Mouse (Mus musculus) forebrain, postnatal 0 days (tissue): Measurements from ENCODE around the gene Atp2b2. TPM values are rescaled to one million over a fixed set of nuclear protein-coding genes. Genes with fewer than 3 reads are reported as not detected.
A peak's percentile ranks its signal among the peaks of the same experiment; 100 is the strongest.

Experiments used
- ATAC-seq: fragments of 200-750 bp; cut with Nextera tagmentation; 2 replicates; pipeline ENCODE4 v1.8.0; 2017; ENCODE audit warnings: mild to moderate bottlenecking, moderate library complexity
- DNase-seq: peaks from one replicate; pipeline ENCODE4 v3.0.0-alpha.2; 2015
- H3K27ac ChIP-seq: fragments of 300-500 bp; sonication (generic); 2 replicates; pipeline ENCODE4 v1.5.1; 2014; ENCODE audit warnings: low read depth, mild to moderate bottlenecking, antibody characterized with exemption, low read length, moderate library complexity, mixed read lengths
- H3K27me3 ChIP-seq: fragments of 300-500 bp; sonication (generic); 2 replicates; pipeline ENCODE4 v1.6.1; 2014; ENCODE audit warnings: mild to moderate bottlenecking, low read length, mixed read lengths; ENCODE audit not compliant: insufficient read depth
- H3K36me3 ChIP-seq: fragments of 300-500 bp; sonication (generic); 2 replicates; pipeline ENCODE4 v1.6.1; 2014; ENCODE audit warnings: mild to moderate bottlenecking, moderate library complexity; ENCODE audit not compliant: insufficient read depth
- H3K4me1 ChIP-seq: fragments of 300-500 bp; sonication (generic); 2 replicates; pipeline ENCODE4 v1.6.1; 2014; ENCODE audit warnings: antibody characterized with exemption; ENCODE audit not compliant: insufficient read depth
- H3K4me2 ChIP-seq: fragments of 300-500 bp; sonication (generic); 2 replicates; pipeline ENCODE4 v1.6.1; 2014; ENCODE audit warnings: low read depth, mild to moderate bottlenecking, moderate library complexity
- H3K4me3 ChIP-seq: fragments of 300-500 bp; sonication (generic); 2 replicates; pipeline ENCODE4 v1.5.1; 2014; ENCODE audit warnings: low read depth, low read length, mixed read lengths
- H3K9ac ChIP-seq: fragments of 300-500 bp; sonication (generic); 2 replicates; pipeline ENCODE4 v1.6.1; 2014; ENCODE audit warnings: mild to moderate bottlenecking
- H3K9me3 ChIP-seq: fragments of 300-500 bp; sonication (generic); 2 replicates; pipeline ENCODE4 v1.6.1; 2016; ENCODE audit warnings: low read length
- CTCF ChIP-seq: sonication (generic); IDR thresholded peaks from 2 replicates; pipeline ENCODE4 v1.5.1; 2016; ENCODE audit warnings: antibody characterized with exemption, control low read depth, low read depth
- WGBS: fragments of 180-500 bp; shearing (Covaris S2); extraction: QIAGEN DNeasy Blood & Tissue Kit; methylation state at CpG from one replicate; pipeline ENCODE4 v1.1.7; 2014; 5-methylcytosine and 5-hydroxymethylcytosine counted together
- polyA plus RNA-seq: library from polyadenylated mRNA; unstranded; fragments of >200 nt; fragmentation: Nextera tagmentation; extraction: Ambion mirVana; gene quantifications from 2 replicates; pipeline ENCODE4 v1.2.1, GENCODE M21; 2015
- total RNA-seq: library from RNA; depleted of rRNA; stranded (reverse); fragments of >200 nt; gene quantifications from 2 replicates; pipeline ENCODE4 v1.2.3, GENCODE M21; 2014

Atp2b2 gene
- total and polyA plus RNA-seq, 2 experiments from 2014 or later = 37.8 to 65.1 TPM

GRCm38 (mm10) chr6:113936811-113937508, 105.5 kb downstream of the Atp2b2 start:
- TF ChIP-seq CTCF = no peak
- DNase-seq = peak; percentile 41
- Histone ChIP-seq H3K36me3 (no peaks in the 10 kb centered on the region), H3K9me3 (no peaks in the 10 kb centered on the region), H3K4me2 (no peak overlapping the region), H3K9ac (no peak overlapping the region), H3K4me3 (no peak overlapping the region), H3K27me3 (no peaks in the 10 kb centered on the region), H3K27ac (no peak overlapping the region), H3K4me1 (peaks cover 5% of the 10 kb centered on the region; the same call in 1 of the 2 replicates)
- WGBS = 25% methylated on average over 6 of the region's 6 CpGs
- peak; percentile 59; the same call in 1 of the 2 replicates for ATAC-seq

GRCm38 (mm10) chr6:113936111-113936510, 106.3 kb downstream of the Atp2b2 start:
- TF ChIP-seq CTCF = no peak
- Histone ChIP-seq H3K4me3 (no peak overlapping the region), H3K4me2 (no peak overlapping the region), H3K9me3 (no peaks in the 10 kb centered on the region), H3K27ac (no peak overlapping the region), H3K36me3 (no peaks in the 10 kb centered on the region), H3K4me1 (peaks cover 5% of the 10 kb centered on the region; the same call in 1 of the 2 replicates), H3K27me3 (no peaks in the 10 kb centered on the region), H3K9ac (no peak overlapping the region)
- WGBS = 46% methylated on average over 8 of the region's 8 CpGs
- DNase-seq (no peak), ATAC-seq (no peak)

DNA sequence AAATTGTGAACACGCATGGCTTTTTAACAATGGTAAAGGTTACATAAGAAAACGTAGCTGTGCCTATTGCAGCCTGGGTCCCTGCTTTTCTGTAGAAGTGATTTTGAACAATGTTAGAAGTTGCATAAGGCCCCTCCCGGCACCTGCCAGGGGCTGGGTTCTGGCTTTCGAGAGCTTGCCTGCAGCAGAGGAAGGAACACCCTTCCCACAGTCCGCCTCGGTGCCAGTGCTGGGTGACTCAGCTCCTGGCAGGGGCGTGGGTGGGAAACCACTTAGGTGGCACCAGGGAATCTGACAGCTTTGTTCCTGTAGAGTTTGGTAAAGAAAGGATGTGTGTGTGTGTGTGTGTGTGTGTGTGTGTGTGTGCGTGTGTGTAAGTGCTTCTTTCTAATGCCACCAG, 107.7 kb downstream of the Atp2b2 start:
- Histone ChIP-seq H3K36me3 (no peaks in the 10 kb centered on the region), H3K27me3 (no peaks in the 10 kb centered on the region), H3K9me3 (no peaks in the 10 kb centered on the region), H3K4me3 (no peak overlapping the region), H3K4me1 (peaks cover 5% of the 10 kb centered on the region; the same call in 1 of the 2 replicates), H3K27ac (no peak overlapping the region), H3K4me2 (no peak overlapping the region), H3K9ac (no peak overlapping the region)
- 29% methylated on average over 8 of the region's 8 CpGs for WGBS
- ATAC-seq = peak; percentile 18; the same call in 1 of the 2 replicates
- peak; percentile 29 for DNase-seq
- TF ChIP-seq CTCF = no peak

DNA sequence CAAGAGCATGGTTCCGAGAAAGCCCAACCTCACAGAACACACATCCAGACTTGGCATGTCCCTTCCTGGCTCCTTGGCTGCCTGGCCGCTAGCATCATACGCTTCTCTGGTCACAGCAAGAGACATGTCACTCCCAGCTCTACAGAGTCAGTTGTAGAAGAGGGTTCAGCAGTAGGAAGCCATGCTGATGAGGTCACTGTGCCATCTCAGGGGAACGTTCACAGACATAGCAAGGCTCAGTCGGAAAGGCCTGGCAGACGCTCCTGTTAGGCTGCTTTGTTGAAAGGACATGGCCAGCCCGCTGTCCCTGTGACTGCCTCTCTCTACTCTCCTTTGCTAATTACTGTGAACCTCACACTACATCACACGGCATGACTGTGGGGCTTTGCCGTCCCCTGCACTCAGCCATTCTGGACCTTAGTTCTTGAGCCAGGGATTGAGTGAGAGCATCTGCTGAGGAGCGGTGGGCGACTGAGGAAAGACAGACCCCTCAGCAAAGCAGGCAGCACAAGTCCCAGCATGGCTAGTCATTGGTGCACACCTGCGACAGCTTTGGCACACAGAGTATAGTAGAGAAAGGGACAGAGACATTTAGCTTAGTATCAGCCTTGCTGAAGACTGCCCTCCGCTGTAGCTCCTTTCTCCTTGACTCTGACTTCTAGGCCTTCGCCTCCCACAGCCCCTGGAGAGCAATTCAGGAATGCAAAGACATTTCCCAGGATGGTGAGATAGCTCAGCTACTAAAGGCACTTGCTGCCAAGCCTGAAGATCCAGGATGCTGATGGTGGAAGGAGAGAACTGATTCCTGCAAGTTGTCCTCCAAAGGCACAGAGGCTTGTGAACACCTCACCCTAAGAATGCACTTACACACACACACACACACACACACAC, 108.9 kb downstream of the Atp2b2 start:
- Histone ChIP-seq H3K9ac (no peak overlapping the region), H3K4me3 (no peak overlapping the region), H3K36me3 (no peaks in the 10 kb centered on the region), H3K9me3 (no peaks in the 10 kb centered on the region), H3K4me2 (no peak overlapping the region), H3K27ac (no peak overlapping the region), H3K27me3 (no peaks in the 10 kb centered on the region), H3K4me1 (peaks cover 5% of the 10 kb centered on the region; the same call in 1 of the 2 replicates)
- ATAC-seq (peak; percentile 38), DNase-seq (no peak)
- no peak for TF ChIP-seq CTCF
- WGBS = 43% methylated on average over 14 of the region's 14 CpGs

GRCm38 (mm10) chr6:113929191-113929875, 113.1 kb downstream of the Atp2b2 start:
- Histone ChIP-seq H3K9me3 (no peaks in the 10 kb centered on the region), H3K9ac (no peak overlapping the region), H3K27ac (no peak overlapping the region), H3K4me3 (no peak overlapping the region), H3K4me2 (no peak overlapping the region), H3K36me3 (no peaks in the 10 kb centered on the region), H3K4me1 (no peaks in the 10 kb centered on the region), H3K27me3 (no peaks in the 10 kb centered on the region)
- TF ChIP-seq CTCF = no peak
- ATAC-seq (no peak), DNase-seq (no peak)
- 80% methylated on average over 7 of the region's 8 CpGs for WGBS

GRCm38 (mm10) chr6:113923249-113923648, 119.2 kb downstream of the Atp2b2 start:
- Histone ChIP-seq H3K4me1 (peaks cover 5% of the 10 kb centered on the region), H3K4me2 (no peak overlapping the region), H3K27me3 (no peaks in the 10 kb centered on the region), H3K9me3 (no peaks in the 10 kb centered on the region), H3K4me3 (no peak overlapping the region), H3K27ac (peak overlapping the region; percentile 36; the same call in 1 of the 2 replicates), H3K36me3 (no peaks in the 10 kb centered on the region), H3K9ac (no peak overlapping the region)
- peak; percentile 81 for DNase-seq
- peak; percentile 90 for ATAC-seq
- 44% methylated on average over 4 of the region's 4 CpGs for WGBS
- TF ChIP-seq CTCF = no peak
